Mouse (Mus musculus) layer of hippocampus, postnatal 14 days (tissue): ENCODE measurements around the gene Mrgprh. TPM values are rescaled to one million over a fixed set of nuclear protein-coding genes. Genes with fewer than 3 reads are reported as not detected.
A peak's percentile ranks its signal among the peaks of the same experiment; 100 is the strongest.

Experiments used
- DNase-seq, 2 experiments: peaks; one replicate each; pipeline ENCODE4 v3.0.0; 2021 to 2022; ENCODE audit warnings: low spot score in 2 of 2, mixed read lengths in 1 of 2
- microRNA-seq, 2 experiments: library from miRNA; unstranded; fragments of <30 nt; microRNA quantifications; one replicate each; pipeline ENCODE4 v1.2.0; 2021
- total RNA-seq, 2 experiments: library from RNA; stranded (reverse); gene quantifications; 2 replicates each; pipeline ENCODE4 v1.2.3; 2021

Gene Mrgprh
- total RNA-seq, 2 experiments from 2014 or later = not detected

DNA sequence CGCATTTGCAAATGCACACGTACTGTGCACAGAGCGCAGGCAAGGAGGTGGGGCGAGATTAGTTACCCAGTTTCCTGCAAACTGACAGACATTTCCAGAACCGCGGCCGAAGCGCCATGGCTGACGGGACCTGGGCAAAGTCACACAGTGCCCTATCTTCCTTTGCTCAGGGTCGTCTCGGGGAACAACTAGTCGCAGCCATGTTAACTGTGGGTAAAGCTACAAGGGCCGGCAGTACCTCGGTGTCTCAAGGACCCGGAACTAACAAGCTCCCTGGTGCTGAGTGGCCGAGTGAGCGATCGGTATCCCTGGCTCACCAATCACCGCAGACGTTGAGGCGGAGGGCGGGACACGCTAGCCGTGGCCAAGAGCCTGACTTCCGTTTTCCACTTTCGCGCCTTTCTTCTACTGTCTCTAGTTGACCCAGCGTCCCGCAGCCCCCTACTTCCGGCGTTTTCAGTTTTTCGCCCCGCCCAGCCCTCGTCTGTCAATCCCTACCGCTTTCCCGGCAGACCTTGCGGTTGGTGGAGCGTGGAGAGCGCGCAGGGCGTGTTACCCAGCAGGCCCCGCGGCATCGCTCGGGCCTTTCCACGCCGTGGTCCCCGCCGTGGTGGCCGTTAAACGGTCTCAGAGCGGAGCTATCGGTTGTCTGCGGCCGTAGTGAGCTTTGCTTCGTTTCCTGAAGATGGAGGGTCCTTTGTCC, 40.2 kb downstream of the Mrgprh start, which contains the start of gene Mrpl18:
Gene Mrpl18 (minus strand): TSS at position 465 of the 703 bp plus-strand sequence.
- peak; percentile 98 to 100 for DNase-seq

DNA sequence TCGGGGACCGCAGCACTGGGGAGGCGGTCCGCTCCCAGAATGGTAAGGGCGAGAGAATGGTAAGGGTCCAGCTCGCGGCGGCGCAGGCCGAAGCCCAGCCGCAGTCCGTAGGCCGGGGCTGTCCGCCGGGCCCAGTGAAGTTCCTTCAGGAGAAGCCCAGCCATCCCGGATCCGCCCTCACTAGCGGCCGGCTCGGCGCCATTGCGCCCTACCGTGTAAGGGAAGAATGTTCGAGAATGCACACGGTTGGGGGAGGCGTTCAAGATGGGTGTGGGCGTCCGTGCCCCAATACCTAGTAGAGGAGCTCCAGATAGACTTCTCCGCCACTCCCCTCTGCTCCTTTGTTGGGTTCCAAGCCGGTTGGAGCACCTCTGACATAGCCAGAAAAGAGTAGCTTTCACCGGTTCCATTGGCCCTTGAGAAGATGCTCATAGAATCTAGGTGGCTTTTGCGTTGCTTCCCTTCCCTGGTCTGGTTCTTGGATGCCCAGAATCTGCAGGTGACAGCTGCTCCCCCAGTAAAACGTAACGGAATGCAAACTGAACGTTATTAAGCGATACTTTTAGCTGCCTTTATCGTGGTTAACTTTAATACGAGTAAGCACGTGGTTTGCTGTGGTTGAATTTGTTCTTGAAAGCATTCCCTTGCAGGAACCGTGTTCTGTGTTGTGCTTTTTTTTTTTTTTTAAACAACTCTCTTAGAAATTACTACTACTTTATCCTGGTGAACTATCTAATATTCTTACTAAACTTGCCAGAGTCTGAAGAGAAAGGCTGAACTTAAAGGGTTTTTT, 41.0 kb downstream of the Mrgprh start:
- DNase-seq = no peak

DNA sequence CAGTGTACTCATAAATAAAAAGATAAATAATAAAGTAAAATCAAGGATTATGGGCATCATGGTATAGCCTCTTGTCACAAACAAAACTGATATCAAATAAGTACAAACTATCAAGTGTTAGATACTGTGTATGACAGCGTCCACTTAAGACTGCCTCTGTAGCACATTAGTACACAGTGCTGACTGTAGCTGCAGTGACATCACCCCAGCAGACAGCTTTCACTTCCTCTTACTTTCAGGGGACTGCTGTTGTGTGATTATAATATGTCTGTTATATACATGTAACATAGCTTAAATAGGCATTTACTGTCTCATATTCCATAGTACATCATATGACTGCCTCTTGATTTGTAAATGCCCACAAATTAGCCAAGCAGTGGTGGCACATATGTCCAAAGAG, 45.2 kb downstream of the Mrgprh start:
- DNase-seq = no peak

DNA sequence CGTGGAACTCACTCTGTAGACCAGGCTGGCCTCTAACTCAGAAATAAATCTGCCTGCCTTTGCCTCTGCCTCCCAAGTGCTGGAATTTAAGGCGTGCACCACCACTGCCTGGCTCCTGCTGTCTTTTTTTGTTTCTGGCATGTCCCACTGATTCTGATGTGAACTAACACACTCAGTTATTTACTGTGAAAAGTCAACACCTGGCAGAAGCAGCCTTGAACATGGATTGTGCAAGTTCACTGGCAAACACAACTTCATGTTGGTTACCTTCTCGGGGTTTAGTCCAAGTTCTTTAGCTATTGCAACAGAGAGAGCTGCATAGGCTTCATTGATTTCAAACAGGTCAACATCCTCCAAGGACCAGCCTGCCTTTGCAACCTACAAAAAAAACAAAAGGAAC, 49.2 kb downstream of the Mrgprh start:
- no peak for DNase-seq

DNA sequence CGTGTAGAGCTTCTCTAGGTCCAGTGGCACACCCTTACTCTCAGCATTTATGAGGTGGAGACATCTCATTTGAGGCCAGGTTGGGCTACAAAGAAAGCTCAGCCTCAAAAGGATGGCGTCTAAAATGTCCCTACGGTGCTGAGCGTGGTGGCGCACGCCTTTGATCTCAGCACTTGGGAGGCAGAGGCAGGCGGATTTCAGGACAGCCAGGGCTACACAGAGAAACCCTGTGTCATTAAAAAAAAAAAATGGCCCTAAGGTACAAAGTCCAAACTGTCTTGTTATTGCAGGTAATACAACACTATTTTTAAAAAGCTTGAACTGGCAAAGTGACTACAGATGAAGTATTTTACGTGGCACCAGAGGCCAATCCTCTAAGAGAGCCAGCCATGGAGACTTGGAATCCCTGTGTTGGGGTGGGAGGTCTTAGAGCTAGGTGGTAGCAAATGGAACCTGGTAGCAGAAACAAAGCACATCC, 49.9 kb downstream of the Mrgprh start:
- no peak for DNase-seq

Small RNAs within 50 kb of the gene (microRNA-seq; reads per million reads assigned to microRNA genes)
- 0 reads per million in 2 experiments for gene Gm24085

Other genes starting within 250 kb of the Mrgprh start
- gene Slc22a1, start 200.2 kb upstream of the Mrgprh start, total RNA-seq = not detected
- gene Igf2r, start 106.4 kb upstream of the Mrgprh start, total RNA-seq = 10 to 100 TPM; 28.1 TPM
- gene Mas1, start 7.9 kb upstream of the Mrgprh start, total RNA-seq = 10 to 100 TPM; 41.6 to 52.1 TPM
- gene Pnldc1, start 34.2 kb downstream of the Mrgprh start, total RNA-seq = 1 to 10 TPM; 1.6 to 2.4 TPM
- 100 to 1,000 TPM; 185 to 193 TPM for gene Tcp1, start 39.7 kb downstream of the Mrgprh start, total RNA-seq
- gene Mrpl18, start 40.3 kb downstream of the Mrgprh start, total RNA-seq = 10 to 100 TPM; 48.8 to 56.4 TPM
- gene Acat3, start 64.6 kb downstream of the Mrgprh start, total RNA-seq = 1 to 10 TPM; 2.7 to 3.3 TPM
- 10 to 100 TPM; 82.4 to 85.9 TPM for gene Acat2, start 84.7 kb downstream of the Mrgprh start, total RNA-seq
- gene Wtap, start 118.1 kb downstream of the Mrgprh start, total RNA-seq = 10 to 100 TPM; 53.2 to 54.3 TPM
- 100 to 1,000 TPM; 246 to 247 TPM for gene Sod2, start 130.8 kb downstream of the Mrgprh start, total RNA-seq
- gene Gpr31b, start 176.3 kb downstream of the Mrgprh start, total RNA-seq = not detected
- under 1 TPM; 0.60 to 0.83 TPM for gene Tcp10b, start 185.1 kb downstream of the Mrgprh start, total RNA-seq